Mouse (Mus musculus): ENCODE results near the gene Trpm3.

GRCm38 (mm10) chr19:22108893-22109463 lies 29.9 kb upstream of the Trpm3 start:
- no peak for TF ChIP-seq CTCF (IDR thresholded peaks at IDR 0.05; ENCODE audit: borderline replicate concordance, control insufficient read depth, extremely low read depth, insufficient read depth, low read length, poor library complexity)
- TF ChIP-seq POLR2A (IDR thresholded peaks at IDR 0.05; ENCODE audit: control insufficient read depth, extremely low read depth, insufficient read depth, low read length, poor library complexity), result no peak
